Mouse (Mus musculus) brain, embryonic 14.5 days (tissue): ENCODE data around the gene Os9.
"Not testable (repeated sequence)": the region's sequence is repeated elsewhere in the genome, so short reads cannot be mapped to it uniquely, and the experiment has no call there.

Experiments used
- CTCF ChIP-seq: fragments of 200-500 bp; IDR thresholded peaks from 2 replicates; pipeline ENCODE4 v1.5.1; 2012; ENCODE audit warnings: inconsistent platforms, mild to moderate bottlenecking, moderate library complexity, borderline replicate concordance; ENCODE audit not compliant: insufficient read depth, insufficient read length; ENCODE audit errors: extremely low read depth
- POLR2A ChIP-seq: fragments of 200-500 bp; IDR thresholded peaks from 2 replicates; pipeline ENCODE4 v1.6.1; 2012; ENCODE audit warnings: mild to moderate bottlenecking, inconsistent platforms, borderline replicate concordance; ENCODE audit not compliant: poor library complexity, insufficient read depth, insufficient read length, severe bottlenecking; ENCODE audit errors: extremely low read depth

GRCm38 (mm10) chr10:127062101-127062500 lies 58.8 kb downstream of the Os9 start:
- TF ChIP-seq CTCF, POLR2A: not testable (repeated sequence)
